Mouse (Mus musculus) liver, embryonic 14.5 days (tissue): ENCODE measurements around the gene Tapt1.

Source experiments
- CTCF ChIP-seq: IDR thresholded peaks from 2 replicates; pipeline ENCODE4 v1.5.1; 2016; ENCODE audit warnings: antibody characterized with exemption, low read depth, control low read depth
- EP300 ChIP-seq: IDR thresholded peaks from 2 replicates; pipeline ENCODE4 v1.6.1; 2016; ENCODE audit warnings: antibody characterized with exemption, low read depth

- TF ChIP-seq CTCF, result no peak
- TF ChIP-seq EP300, result no peak
Measured at GRCm38 (mm10) chr5:44252395-44252794, 26.0 kb upstream of the Tapt1 start.
